Mouse (Mus musculus) erythroblast, embryonic 14.5 days (primary cell): ENCODE results near the gene Tnfrsf1b.

Experiments
- GATA1 ChIP-seq: IDR thresholded peaks from 2 replicates; pipeline ENCODE4 v1.6.1; 2012; ENCODE audit warnings: low read length, inconsistent platforms, mixed read lengths
- TAL1 ChIP-seq: IDR thresholded peaks from 3 replicates; pipeline ENCODE4 v1.6.1; 2012; ENCODE audit warnings: low read length, inconsistent platforms, mixed read lengths

DNA sequence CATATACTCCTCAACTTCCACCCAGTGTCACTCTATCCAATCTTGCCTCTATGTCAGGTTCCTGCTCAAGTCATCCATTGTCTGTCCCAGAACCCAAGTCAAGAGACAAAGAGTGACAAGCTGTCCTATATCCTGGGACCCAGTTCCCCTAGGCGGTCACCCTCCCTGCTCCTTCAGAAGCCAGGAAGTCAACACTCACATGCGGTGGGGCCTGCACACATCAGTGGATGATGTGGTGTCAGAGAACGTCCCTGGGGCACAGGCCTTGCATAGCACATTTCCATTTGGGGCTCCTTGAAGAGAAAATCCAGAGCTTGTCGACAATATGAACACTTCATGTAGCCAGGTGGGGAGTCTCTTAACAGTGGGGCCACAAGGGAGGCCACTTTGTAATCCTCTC, 22.1 kb downstream of the Tnfrsf1b start:
- no peak for TF ChIP-seq GATA1
- no peak for TF ChIP-seq TAL1
